Mouse (Mus musculus) bone marrow macrophage, adult 2 months (primary cell): ENCODE data around the gene Ugt1a10.
"Not testable (repeated sequence)": the region's sequence is repeated elsewhere in the genome, so short reads cannot be mapped to it uniquely, and the experiment has no call there.

Experiments used
- CTCF ChIP-seq: IDR thresholded peaks from 2 replicates; pipeline ENCODE4 v1.5.1; 2012; ENCODE audit warnings: low read depth, mild to moderate bottlenecking, low read length, moderate library complexity
- POLR2A ChIP-seq: IDR thresholded peaks from 2 replicates; pipeline ENCODE4 v1.6.1; 2012; ENCODE audit warnings: mild to moderate bottlenecking, low read depth, low read length, borderline replicate concordance

GRCm38 (mm10) chr1:88172190-88172589 lies 117.0 kb downstream of the Ugt1a10 start:
- not testable (repeated sequence) for TF ChIP-seq CTCF, POLR2A
